Mouse (Mus musculus): ENCODE measurements around the gene Pde4d.

DNA sequence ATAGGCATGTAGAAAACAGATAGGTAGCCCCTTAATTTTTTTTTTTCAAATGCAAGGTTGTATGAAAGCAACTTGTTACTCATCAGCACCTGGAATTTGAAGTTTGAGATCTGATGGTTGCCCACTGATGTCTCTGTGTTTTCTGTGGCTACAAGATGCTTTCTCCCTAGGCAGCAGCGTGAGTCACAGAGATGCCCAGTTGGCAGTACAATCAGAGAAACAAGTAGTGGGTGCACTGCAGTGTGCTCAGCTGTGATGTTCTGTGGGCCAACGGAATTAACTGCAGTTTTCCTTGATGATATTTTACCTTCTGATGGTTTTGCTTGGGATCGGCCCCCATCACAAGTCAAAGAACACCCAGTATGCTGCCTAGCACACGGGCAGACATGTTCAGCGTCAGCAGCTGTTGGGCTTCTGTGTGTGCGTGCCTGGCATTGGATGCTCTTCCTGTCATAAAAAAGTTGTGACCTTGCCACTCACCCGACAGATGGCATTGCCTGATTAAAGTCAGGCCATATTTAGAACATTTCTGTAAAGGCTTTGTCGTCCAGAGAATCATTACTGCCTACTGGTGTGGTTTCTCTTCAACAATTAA, 939.0 kb downstream of the Pde4d start:
- no peak for TF ChIP-seq CTCF (IDR thresholded peaks at IDR 0.05; ENCODE audit: borderline replicate concordance, insufficient read depth, low read depth, low read length)
- no peak for TF ChIP-seq POLR2A (IDR thresholded peaks at IDR 0.05; ENCODE audit: borderline replicate concordance, insufficient read depth, low read length)
